Mouse (Mus musculus): ENCODE results near the gene Pla2g15. TPM values are rescaled to one million over a fixed set of nuclear protein-coding genes. Genes with fewer than 3 reads are reported as not detected.

The Pla2g15 gene
- polyA plus RNA-seq, 1 experiment = 153 TPM

GRCm38 (mm10) chr8:106145331-106145730 is 4.9 kb upstream of the Pla2g15 start:
- H3K4me3 ChIP-seq (ENCODE audit: insufficient read depth, low read length) = no peak overlapping the region
- H3K4me1 ChIP-seq (ENCODE audit: control insufficient read depth, insufficient read depth, low read length) = peaks cover 40% of the 10 kb centered on the region
- no peak for TF ChIP-seq CTCF (IDR thresholded peaks at IDR 0.05; ENCODE audit: low read depth, low read length)
- no peak for TF ChIP-seq POLR2A (IDR thresholded peaks at IDR 0.05; ENCODE audit: borderline replicate concordance, low read depth, low read length)
- peak overlapping the region; percentile 88 for H3K27ac ChIP-seq (ENCODE audit: insufficient read depth, low read depth, low read length)

GRCm38 (mm10) chr8:106146014-106146413 is 4.2 kb upstream of the Pla2g15 start:
- TF ChIP-seq CTCF (IDR thresholded peaks at IDR 0.05; ENCODE audit: low read depth, low read length) = no peak
- TF ChIP-seq POLR2A (IDR thresholded peaks at IDR 0.05; ENCODE audit: borderline replicate concordance, low read depth, low read length) = no peak
- Histone ChIP-seq H3K4me3 (ENCODE audit: insufficient read depth, low read length) (no peak overlapping the region), H3K4me1 (ENCODE audit: control insufficient read depth, insufficient read depth, low read length) (peaks cover 40% of the 10 kb centered on the region), H3K27ac (ENCODE audit: insufficient read depth, low read depth, low read length) (peak overlapping the region; percentile 88)

GRCm38 (mm10) chr8:106147868-106148565 is 2.2 kb upstream of the Pla2g15 start:
- TF ChIP-seq CTCF (IDR thresholded peaks at IDR 0.05; ENCODE audit: low read depth, low read length) (no peak), POLR2A (IDR thresholded peaks at IDR 0.05; ENCODE audit: borderline replicate concordance, low read depth, low read length) (no peak)
- peak overlapping the region; percentile 99 for H3K27ac ChIP-seq (ENCODE audit: insufficient read depth, low read depth, low read length)
- H3K4me3 ChIP-seq (ENCODE audit: insufficient read depth, low read length) = no peak overlapping the region
- H3K4me1 ChIP-seq (ENCODE audit: control insufficient read depth, insufficient read depth, low read length) = peaks cover 51% of the 10 kb centered on the region

GRCm38 (mm10) chr8:106149025-106149424 is 1.2 kb upstream of the Pla2g15 start:
- TF ChIP-seq CTCF (IDR thresholded peaks at IDR 0.05; ENCODE audit: low read depth, low read length) (no peak), POLR2A (IDR thresholded peaks at IDR 0.05; ENCODE audit: borderline replicate concordance, low read depth, low read length) (no peak)
- peak overlapping the region; percentile 99 for H3K27ac ChIP-seq (ENCODE audit: insufficient read depth, low read depth, low read length)
- peaks cover 62% of the 10 kb centered on the region for H3K4me1 ChIP-seq (ENCODE audit: control insufficient read depth, insufficient read depth, low read length)
- H3K4me3 ChIP-seq (ENCODE audit: insufficient read depth, low read length) = peak overlapping the region; percentile 10

GRCm38 (mm10) chr8:106150653-106151000 is 428 bp downstream of the Pla2g15 start:
- TF ChIP-seq POLR2A (IDR thresholded peaks at IDR 0.05; ENCODE audit: borderline replicate concordance, low read depth, low read length) = no peak
- TF ChIP-seq CTCF (IDR thresholded peaks at IDR 0.05; ENCODE audit: low read depth, low read length) = no peak
- H3K4me3 ChIP-seq (ENCODE audit: insufficient read depth, low read length) = peak overlapping the region; percentile 77
- H3K27ac ChIP-seq (ENCODE audit: insufficient read depth, low read depth, low read length) = peak overlapping the region; percentile 87
- peaks cover 63% of the 10 kb centered on the region for H3K4me1 ChIP-seq (ENCODE audit: control insufficient read depth, insufficient read depth, low read length)

GRCm38 (mm10) chr8:106151041-106151440 is 842 bp downstream of the Pla2g15 start:
- Histone ChIP-seq H3K27ac (ENCODE audit: insufficient read depth, low read depth, low read length) (peak overlapping the region; percentile 87), H3K4me1 (ENCODE audit: control insufficient read depth, insufficient read depth, low read length) (peaks cover 59% of the 10 kb centered on the region), H3K4me3 (ENCODE audit: insufficient read depth, low read length) (peak overlapping the region; percentile 77)
- TF ChIP-seq CTCF (IDR thresholded peaks at IDR 0.05; ENCODE audit: low read depth, low read length) (no peak), POLR2A (IDR thresholded peaks at IDR 0.05; ENCODE audit: borderline replicate concordance, low read depth, low read length) (no peak)

- Histone ChIP-seq H3K4me3 (ENCODE audit: insufficient read depth, low read length) (peak overlapping the region; percentile 77), H3K4me1 (ENCODE audit: control insufficient read depth, insufficient read depth, low read length) (peaks cover 44% of the 10 kb centered on the region), H3K27ac (ENCODE audit: insufficient read depth, low read depth, low read length) (peak overlapping the region; percentile 87)
- no peak for TF ChIP-seq POLR2A (IDR thresholded peaks at IDR 0.05; ENCODE audit: borderline replicate concordance, low read depth, low read length)
- TF ChIP-seq CTCF (IDR thresholded peaks at IDR 0.05; ENCODE audit: low read depth, low read length) = no peak
Measured at GRCm38 (mm10) chr8:106152876-106153275, 2.7 kb downstream of the Pla2g15 start.

- Histone ChIP-seq H3K4me3 (ENCODE audit: insufficient read depth, low read length) (no peak overlapping the region), H3K4me1 (ENCODE audit: control insufficient read depth, insufficient read depth, low read length) (peaks cover 24% of the 10 kb centered on the region), H3K27ac (ENCODE audit: insufficient read depth, low read depth, low read length) (no peak overlapping the region)
- TF ChIP-seq POLR2A (IDR thresholded peaks at IDR 0.05; ENCODE audit: borderline replicate concordance, low read depth, low read length) (no peak), CTCF (IDR thresholded peaks at IDR 0.05; ENCODE audit: low read depth, low read length) (no peak)
Measured at GRCm38 (mm10) chr8:106157419-106157818, 7.2 kb downstream of the Pla2g15 start.

- no peak overlapping the region for H3K4me3 ChIP-seq (ENCODE audit: insufficient read depth, low read length)
- peaks cover 17% of the 10 kb centered on the region for H3K4me1 ChIP-seq (ENCODE audit: control insufficient read depth, insufficient read depth, low read length)
- no peak overlapping the region for H3K27ac ChIP-seq (ENCODE audit: insufficient read depth, low read depth, low read length)
- no peak for TF ChIP-seq POLR2A (IDR thresholded peaks at IDR 0.05; ENCODE audit: borderline replicate concordance, low read depth, low read length)
- no peak for TF ChIP-seq CTCF (IDR thresholded peaks at IDR 0.05; ENCODE audit: low read depth, low read length)
Measured at GRCm38 (mm10) chr8:106158381-106158780, 8.2 kb downstream of the Pla2g15 start.

GRCm38 (mm10) chr8:106159876-106160275 is 9.7 kb downstream of the Pla2g15 start:
- H3K4me3 ChIP-seq (ENCODE audit: insufficient read depth, low read length) = no peak overlapping the region
- peaks cover 4% of the 10 kb centered on the region for H3K4me1 ChIP-seq (ENCODE audit: control insufficient read depth, insufficient read depth, low read length)
- TF ChIP-seq POLR2A (IDR thresholded peaks at IDR 0.05; ENCODE audit: borderline replicate concordance, low read depth, low read length) (no peak), CTCF (IDR thresholded peaks at IDR 0.05; ENCODE audit: low read depth, low read length) (no peak)
- no peak overlapping the region for H3K27ac ChIP-seq (ENCODE audit: insufficient read depth, low read depth, low read length)

All from bone marrow macrophage, adult 2 months (primary cell).